Mouse (Mus musculus): Measurements from ENCODE around the gene Nrgn. TPM values are rescaled to one million over a fixed set of nuclear protein-coding genes. Genes with fewer than 3 reads are reported as not detected.

Nrgn gene
- polyA plus RNA-seq, 1 experiment: 7.7 TPM

DNA sequence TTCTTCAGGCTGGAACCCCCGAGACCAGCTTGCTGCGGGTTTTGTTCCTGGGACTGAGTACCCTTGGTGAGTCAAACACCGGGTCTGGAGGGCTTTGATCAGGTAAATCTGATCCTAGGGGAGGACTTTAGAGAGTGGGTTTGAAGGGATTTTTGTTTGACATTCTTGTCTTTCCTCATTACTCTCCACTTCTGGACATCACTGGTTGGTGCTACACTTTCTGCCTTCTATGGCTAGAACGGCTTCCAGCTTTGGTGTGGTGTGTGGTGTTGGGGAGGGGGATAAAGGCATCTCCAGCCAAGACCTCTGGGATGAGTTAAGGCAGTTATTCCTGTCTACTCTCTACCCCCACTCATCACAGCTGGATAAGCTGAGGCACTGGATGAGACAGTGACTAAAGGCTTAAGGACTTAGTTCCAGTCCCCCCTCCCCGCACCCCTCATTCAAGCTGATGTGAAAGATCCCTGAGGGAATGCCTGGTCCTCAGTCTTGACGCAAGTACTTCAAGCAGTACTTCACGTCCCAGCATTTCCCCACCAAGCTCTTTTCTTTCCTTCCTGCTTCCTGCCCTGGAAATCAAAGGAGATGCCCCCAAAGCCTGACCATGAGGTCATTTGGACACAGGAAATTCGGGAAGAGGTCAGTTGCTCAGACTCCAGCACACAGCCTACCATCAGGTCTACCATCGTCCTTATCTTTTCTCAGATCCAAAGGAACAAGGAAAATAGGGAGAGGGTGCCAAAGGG is 24.3 kb downstream of the Nrgn start:
- Histone ChIP-seq H3K27ac (ENCODE audit: insufficient read depth, low read depth, low read length) (peak overlapping the region; percentile 81), H3K27me3 (replicated peaks; ENCODE audit: control insufficient read depth, insufficient read depth, low read length) (no peaks in the 10 kb centered on the region), H3K4me3 (ENCODE audit: insufficient read depth, low read depth, low read length) (peak overlapping the region; percentile 67), H3K36me3 (ENCODE audit: control insufficient read depth, insufficient read depth, low read length) (no peaks in the 10 kb centered on the region), H3K4me1 (ENCODE audit: control insufficient read depth, insufficient read depth, low read length) (no peaks in the 10 kb centered on the region; the same call in 1 of the 2 replicates)
- DNase-seq: peak; percentile 67
- TF ChIP-seq CTCF (conservative IDR thresholded peaks at IDR 0.05; ENCODE audit: insufficient read depth, insufficient read length, low read depth, low read length) (no peak), POLR2A (IDR thresholded peaks at IDR 0.05; ENCODE audit: low read depth, low read length) (no peak)
- 46% methylated on average over 9 of the region's 9 CpGs for WGBS

DNA sequence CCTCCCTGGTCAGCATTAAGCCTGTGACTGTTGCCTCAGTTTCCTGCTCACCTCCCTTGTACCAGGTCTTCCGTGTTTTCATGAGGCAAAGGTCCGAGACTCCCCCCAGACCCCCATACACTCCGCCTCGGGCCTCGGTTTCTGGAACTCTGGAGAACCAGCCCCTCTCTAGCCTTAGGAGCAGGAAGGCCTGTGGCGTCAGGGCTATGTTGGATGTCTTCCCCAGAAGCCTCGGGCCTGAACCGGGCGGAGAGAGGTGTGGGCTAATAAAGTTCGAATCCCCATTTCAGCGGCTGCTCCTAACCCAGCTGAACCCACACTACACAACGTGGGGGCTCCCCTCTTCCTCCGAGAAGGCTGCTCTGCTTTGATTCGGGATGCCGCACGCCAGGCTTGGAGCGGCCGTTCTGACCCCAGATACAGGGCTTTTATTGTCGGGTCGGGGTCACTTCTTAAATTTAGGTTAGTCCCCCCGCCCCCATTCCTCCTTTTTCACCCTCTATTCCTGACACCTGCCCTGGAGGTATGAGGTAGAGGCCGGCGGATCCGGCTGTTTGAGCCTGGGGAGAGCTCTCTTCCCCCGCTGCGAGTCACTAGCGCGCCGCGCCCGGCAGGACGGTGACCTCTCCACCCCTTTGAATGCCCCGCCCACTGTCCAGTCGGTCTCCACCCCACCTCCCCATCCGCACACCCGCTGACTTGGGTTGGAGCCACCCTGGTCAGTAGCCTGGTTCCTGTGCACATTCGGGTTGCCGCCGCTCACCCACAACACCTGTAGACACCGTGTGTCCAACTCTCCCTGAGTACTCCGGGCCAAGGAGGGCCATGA is 25.1 kb downstream of the Nrgn start, which contains the start of gene Esam:
TSS of gene Esam (plus strand) at position 683 of the 829 bp plus-strand sequence.
- Histone ChIP-seq H3K36me3 (ENCODE audit: control insufficient read depth, insufficient read depth, low read length) (peaks cover 3% of the 10 kb centered on the region), H3K4me3 (ENCODE audit: insufficient read depth, low read depth, low read length) (peak within 1 kb of the TSS; percentile 67), H3K4me1 (ENCODE audit: control insufficient read depth, insufficient read depth, low read length) (no peaks in the 10 kb centered on the region; the same call in 1 of the 2 replicates), H3K27ac (ENCODE audit: insufficient read depth, low read depth, low read length) (peak within 1 kb of the TSS; percentile 81), H3K27me3 (replicated peaks; ENCODE audit: control insufficient read depth, insufficient read depth, low read length) (no peaks in the 10 kb centered on the region)
- peak; percentile 92 for DNase-seq
- WGBS: 14% methylated on average over 41 of the region's 41 CpGs
- no peak for TF ChIP-seq CTCF (conservative IDR thresholded peaks at IDR 0.05; ENCODE audit: insufficient read depth, insufficient read length, low read depth, low read length)
- peak; percentile 70 for TF ChIP-seq POLR2A (IDR thresholded peaks at IDR 0.05; ENCODE audit: low read depth, low read length)

DNA sequence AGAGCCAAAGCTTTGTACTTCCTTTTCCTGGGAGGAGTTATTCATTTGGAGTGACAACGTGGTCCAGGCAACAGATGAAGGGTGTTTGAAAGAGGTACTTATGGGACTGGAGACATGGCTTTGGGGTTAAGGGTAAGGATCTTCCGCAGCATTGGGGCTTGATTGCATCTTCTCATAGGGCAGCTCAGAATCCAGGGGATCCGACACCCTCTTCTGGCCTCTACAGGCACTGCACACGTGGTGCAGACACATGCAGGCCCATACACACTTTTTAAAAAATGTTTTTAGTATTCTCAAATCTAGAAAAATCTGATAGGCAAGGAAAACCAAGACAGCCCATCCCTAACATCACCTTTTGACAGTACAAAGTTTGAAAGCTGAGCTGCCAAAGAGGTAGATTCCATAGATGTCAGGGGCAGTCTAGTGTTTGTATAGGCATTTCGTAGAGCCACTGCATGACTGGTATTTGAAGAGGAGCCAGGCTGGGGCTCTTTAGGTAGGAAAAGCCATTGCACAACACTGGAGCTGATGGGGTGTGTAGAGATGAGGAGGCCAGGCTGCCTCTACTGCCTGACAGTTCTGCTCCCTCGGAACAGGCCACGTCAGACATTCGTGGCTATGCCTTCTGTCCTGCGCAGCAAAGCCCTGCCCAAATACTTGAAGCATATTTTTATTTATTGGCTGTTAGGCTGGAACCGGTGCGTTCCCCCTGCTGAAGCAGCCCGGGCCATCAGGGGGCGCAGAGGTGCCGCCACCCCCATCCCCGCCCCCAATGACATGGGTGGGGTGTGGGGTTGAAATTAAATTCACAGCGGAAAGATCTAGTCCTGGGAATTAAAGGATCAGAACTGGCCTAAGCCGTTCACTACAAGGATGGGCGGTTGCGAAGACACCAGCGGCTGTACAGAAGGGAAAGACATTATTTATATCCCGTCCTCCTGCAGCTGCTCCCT is 26.0 kb downstream of the Nrgn start:
- Histone ChIP-seq H3K27ac (ENCODE audit: insufficient read depth, low read depth, low read length) (peak overlapping the region; percentile 68), H3K4me1 (ENCODE audit: control insufficient read depth, insufficient read depth, low read length) (no peaks in the 10 kb centered on the region; the same call in 1 of the 2 replicates), H3K36me3 (ENCODE audit: control insufficient read depth, insufficient read depth, low read length) (peaks cover 3% of the 10 kb centered on the region), H3K27me3 (replicated peaks; ENCODE audit: control insufficient read depth, insufficient read depth, low read length) (no peaks in the 10 kb centered on the region), H3K4me3 (ENCODE audit: insufficient read depth, low read depth, low read length) (peak overlapping the region; percentile 67; the same call in 1 of the 2 replicates)
- no peak for TF ChIP-seq POLR2A (IDR thresholded peaks at IDR 0.05; ENCODE audit: low read depth, low read length)
- TF ChIP-seq CTCF (conservative IDR thresholded peaks at IDR 0.05; ENCODE audit: insufficient read depth, insufficient read length, low read depth, low read length): 0 out of 2 replicates have a peak, but pooled peaks have one; percentile 16
- WGBS: 46% methylated on average over 21 of the region's 21 CpGs
- DNase-seq: peak; percentile 42

DNA sequence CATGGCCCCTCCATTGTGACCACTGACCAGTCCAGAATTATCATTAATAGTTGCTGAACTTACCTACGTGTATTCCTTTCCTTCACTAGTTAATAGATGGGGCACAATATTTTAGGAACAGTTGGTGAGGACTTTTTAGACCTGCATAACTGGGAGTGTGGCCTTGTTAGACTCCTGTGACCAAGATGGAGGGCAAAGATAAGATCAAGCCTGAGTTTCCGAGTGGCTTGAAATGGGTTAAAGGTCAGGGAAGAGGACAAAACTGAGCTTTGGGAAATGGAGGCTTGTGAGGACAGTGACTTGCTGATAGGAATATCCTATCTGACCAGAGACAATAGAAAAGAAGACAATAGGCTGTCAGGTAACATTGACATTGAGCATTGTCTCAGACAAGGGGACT is 27.2 kb downstream of the Nrgn start:
- Histone ChIP-seq H3K36me3 (ENCODE audit: control insufficient read depth, insufficient read depth, low read length) (peaks cover 3% of the 10 kb centered on the region), H3K4me1 (ENCODE audit: control insufficient read depth, insufficient read depth, low read length) (no peaks in the 10 kb centered on the region), H3K27ac (ENCODE audit: insufficient read depth, low read depth, low read length) (no peak overlapping the region), H3K4me3 (ENCODE audit: insufficient read depth, low read depth, low read length) (no peak overlapping the region), H3K27me3 (replicated peaks; ENCODE audit: control insufficient read depth, insufficient read depth, low read length) (no peaks in the 10 kb centered on the region)
- no peak for TF ChIP-seq POLR2A (IDR thresholded peaks at IDR 0.05; ENCODE audit: low read depth, low read length)
- no peak for TF ChIP-seq CTCF (conservative IDR thresholded peaks at IDR 0.05; ENCODE audit: insufficient read depth, insufficient read length, low read depth, low read length)
- WGBS: 77% methylated on average over 2 of the region's 2 CpGs
- DNase-seq: no peak

DNA sequence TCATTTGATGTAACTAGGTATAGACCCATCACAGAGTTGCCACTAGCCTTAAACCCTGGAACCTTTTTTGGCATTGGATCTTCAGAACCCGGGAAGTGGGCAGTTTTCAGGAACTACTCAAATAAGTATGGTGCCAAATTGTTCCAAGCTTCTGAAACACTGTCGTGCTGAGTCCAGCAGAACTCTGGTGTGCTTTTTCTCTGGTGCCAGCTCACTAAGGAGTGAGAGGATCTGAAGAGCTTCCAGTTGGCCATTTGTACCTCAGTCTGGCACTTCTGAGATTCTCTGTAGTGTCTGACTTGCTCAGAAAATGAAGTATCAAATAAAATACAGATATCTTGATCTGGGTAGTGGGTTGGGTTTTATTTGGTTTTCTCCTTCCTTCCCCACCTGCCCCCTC is 32.7 kb downstream of the Nrgn start:
- WGBS: 80% methylated on average over 2 of the region's 2 CpGs
- DNase-seq: no peak
- TF ChIP-seq POLR2A (IDR thresholded peaks at IDR 0.05; ENCODE audit: low read depth, low read length) (no peak), CTCF (conservative IDR thresholded peaks at IDR 0.05; ENCODE audit: insufficient read depth, insufficient read length, low read depth, low read length) (no peak)
- no peaks in the 10 kb centered on the region for H3K27me3 ChIP-seq (replicated peaks; ENCODE audit: control insufficient read depth, insufficient read depth, low read length)
- no peaks in the 10 kb centered on the region for H3K4me1 ChIP-seq (ENCODE audit: control insufficient read depth, insufficient read depth, low read length)
- H3K36me3 ChIP-seq (ENCODE audit: control insufficient read depth, insufficient read depth, low read length): peaks cover 3% of the 10 kb centered on the region
- no peak overlapping the region for H3K4me3 ChIP-seq (ENCODE audit: insufficient read depth, low read depth, low read length)
- no peak overlapping the region for H3K27ac ChIP-seq (ENCODE audit: insufficient read depth, low read depth, low read length)

DNA sequence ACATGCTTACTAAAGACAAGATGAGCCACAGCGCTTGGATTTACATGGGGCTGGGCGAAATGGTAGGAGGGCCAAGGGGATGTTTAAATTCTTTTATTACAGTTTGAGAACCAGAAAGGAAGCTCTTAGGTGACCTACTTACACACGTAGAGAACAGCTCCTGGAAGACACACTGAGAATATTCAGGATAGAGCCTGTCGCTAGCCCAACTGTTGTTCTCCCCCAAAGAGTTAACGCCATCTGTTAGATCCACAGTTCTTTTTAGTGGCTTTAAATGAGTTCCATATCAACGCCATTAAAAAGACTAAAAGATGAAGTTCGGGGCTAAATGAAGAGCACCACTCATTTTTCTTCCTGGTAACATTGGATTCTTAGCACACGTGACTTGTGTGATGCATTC is 33.7 kb downstream of the Nrgn start:
- Histone ChIP-seq H3K36me3 (ENCODE audit: control insufficient read depth, insufficient read depth, low read length) (peaks cover 3% of the 10 kb centered on the region), H3K27ac (ENCODE audit: insufficient read depth, low read depth, low read length) (no peak overlapping the region), H3K27me3 (replicated peaks; ENCODE audit: control insufficient read depth, insufficient read depth, low read length) (no peaks in the 10 kb centered on the region), H3K4me1 (ENCODE audit: control insufficient read depth, insufficient read depth, low read length) (no peaks in the 10 kb centered on the region), H3K4me3 (ENCODE audit: insufficient read depth, low read depth, low read length) (no peak overlapping the region)
- no peak for DNase-seq
- no peak for TF ChIP-seq POLR2A (IDR thresholded peaks at IDR 0.05; ENCODE audit: low read depth, low read length)
- TF ChIP-seq CTCF (conservative IDR thresholded peaks at IDR 0.05; ENCODE audit: insufficient read depth, insufficient read length, low read depth, low read length): no peak
- 93% methylated on average over 8 of the region's 8 CpGs for WGBS
